Mouse (Mus musculus): ENCODE measurements around the gene Max. TPM values are rescaled to one million over a fixed set of nuclear protein-coding genes. Genes with fewer than 3 reads are reported as not detected.

Max gene
- polyA plus RNA-seq, 1 experiment from 2014 or later: 17.3 TPM

DNA sequence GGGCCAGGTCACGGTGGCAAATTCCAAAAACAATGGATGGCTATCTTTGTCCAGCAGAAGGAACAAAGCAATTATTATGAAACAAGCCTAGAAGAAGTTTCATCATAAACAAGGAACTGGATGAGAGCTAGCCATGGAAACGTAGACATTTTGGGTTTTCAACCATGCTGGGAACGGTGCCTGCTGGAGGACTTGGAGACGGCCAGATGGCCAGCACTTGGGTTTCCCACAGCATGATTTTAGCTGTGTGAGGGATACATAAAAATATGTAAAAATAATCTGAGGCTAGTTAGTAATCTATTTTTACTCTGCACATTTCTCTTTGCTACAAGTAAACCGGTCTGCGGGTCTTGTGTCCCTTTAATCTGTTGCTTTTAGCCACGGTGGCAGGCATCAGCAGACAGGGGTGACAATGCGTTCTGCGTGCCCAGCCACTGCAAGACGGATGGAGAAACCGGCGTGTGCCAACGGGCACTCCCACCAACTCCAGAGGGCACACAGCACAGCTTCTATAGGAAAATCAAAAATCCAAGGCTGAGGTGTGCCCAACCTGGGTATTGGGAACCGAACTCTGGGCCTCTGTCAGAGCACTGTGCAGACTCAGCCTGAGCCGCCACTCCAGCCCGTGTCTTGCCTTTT lies 31.0 kb upstream of the Max start:
- Histone ChIP-seq H3K27ac (replicated peaks) (no peak overlapping the region), H3K27me3 (no peaks in the 10 kb centered on the region), H3K9ac (no peak overlapping the region), H3K4me3 (replicated peaks) (no peak overlapping the region), H3K4me1 (no peaks in the 10 kb centered on the region), H3K36me3 (no peaks in the 10 kb centered on the region), H3K9me3 (replicated peaks) (no peaks in the 10 kb centered on the region), H3K4me2 (replicated peaks) (no peak overlapping the region)
- 78% methylated on average over 16 of the region's 16 CpGs for WGBS
- no peak for ATAC-seq (ENCODE audit: insufficient number of reproducible peaks, low FRiP score, low TSS enrichment, low read depth)

GRCm38 (mm10) chr12:76982818-76983471 lies 20.9 kb upstream of the Max start:
- Histone ChIP-seq H3K27ac (replicated peaks) (no peak overlapping the region), H3K9ac (no peak overlapping the region), H3K9me3 (replicated peaks) (no peaks in the 10 kb centered on the region), H3K27me3 (no peaks in the 10 kb centered on the region), H3K36me3 (no peaks in the 10 kb centered on the region), H3K4me2 (replicated peaks) (no peak overlapping the region), H3K4me1 (no peaks in the 10 kb centered on the region), H3K4me3 (replicated peaks) (no peak overlapping the region)
- ATAC-seq (ENCODE audit: insufficient number of reproducible peaks, low FRiP score, low TSS enrichment, low read depth): no peak
- WGBS: 82% methylated on average over 16 of the region's 16 CpGs

GRCm38 (mm10) chr12:76979530-76979929 lies 17.5 kb upstream of the Max start:
- Histone ChIP-seq H3K36me3 (no peaks in the 10 kb centered on the region), H3K9ac (no peak overlapping the region), H3K27ac (replicated peaks) (no peak overlapping the region), H3K4me2 (replicated peaks) (no peak overlapping the region), H3K9me3 (replicated peaks) (no peaks in the 10 kb centered on the region), H3K4me1 (no peaks in the 10 kb centered on the region), H3K4me3 (replicated peaks) (no peak overlapping the region), H3K27me3 (no peaks in the 10 kb centered on the region)
- WGBS: 63% methylated on average over 3 of the region's 3 CpGs
- ATAC-seq (ENCODE audit: insufficient number of reproducible peaks, low FRiP score, low TSS enrichment, low read depth): no peak

GRCm38 (mm10) chr12:76972669-76973068 lies 10.7 kb upstream of the Max start:
- H3K27ac ChIP-seq (replicated peaks): no peak overlapping the region
- 79% methylated on average over 10 of the region's 10 CpGs for WGBS
- no peak overlapping the region for H3K4me2 ChIP-seq (replicated peaks)
- no peaks in the 10 kb centered on the region for H3K27me3 ChIP-seq
- no peak overlapping the region for H3K9ac ChIP-seq
- no peaks in the 10 kb centered on the region for H3K4me1 ChIP-seq
- ATAC-seq (ENCODE audit: insufficient number of reproducible peaks, low FRiP score, low TSS enrichment, low read depth): no peak
- H3K4me3 ChIP-seq (replicated peaks): no peak overlapping the region
- no peaks in the 10 kb centered on the region for H3K36me3 ChIP-seq
- no peaks in the 10 kb centered on the region for H3K9me3 ChIP-seq (replicated peaks)

DNA sequence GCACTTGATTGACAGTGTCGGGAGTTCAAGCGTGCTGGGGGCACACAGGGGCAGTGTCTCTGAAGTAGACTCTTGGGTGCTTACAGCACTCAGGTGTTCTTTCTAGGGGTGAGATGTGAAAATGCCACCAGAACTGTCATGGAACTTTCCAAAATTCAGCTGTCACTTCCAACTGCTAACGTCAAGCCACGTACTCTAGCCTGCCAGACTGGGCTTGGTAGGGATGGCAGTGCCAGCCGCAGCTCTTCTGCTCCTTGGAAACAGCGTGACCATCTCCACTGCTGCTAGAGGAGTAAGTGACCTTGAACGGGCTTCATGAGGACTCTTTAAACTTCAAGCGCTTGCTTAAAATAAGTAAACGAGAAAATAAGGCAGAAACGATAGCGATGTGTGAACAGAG lies 10.2 kb upstream of the Max start:
- Histone ChIP-seq H3K4me3 (replicated peaks) (no peak overlapping the region), H3K4me2 (replicated peaks) (no peak overlapping the region), H3K9ac (no peak overlapping the region), H3K4me1 (no peaks in the 10 kb centered on the region), H3K27ac (replicated peaks) (no peak overlapping the region), H3K9me3 (replicated peaks) (no peaks in the 10 kb centered on the region), H3K27me3 (no peaks in the 10 kb centered on the region), H3K36me3 (no peaks in the 10 kb centered on the region)
- 87% methylated on average over 11 of the region's 11 CpGs for WGBS
- ATAC-seq (ENCODE audit: insufficient number of reproducible peaks, low FRiP score, low TSS enrichment, low read depth): no peak

DNA sequence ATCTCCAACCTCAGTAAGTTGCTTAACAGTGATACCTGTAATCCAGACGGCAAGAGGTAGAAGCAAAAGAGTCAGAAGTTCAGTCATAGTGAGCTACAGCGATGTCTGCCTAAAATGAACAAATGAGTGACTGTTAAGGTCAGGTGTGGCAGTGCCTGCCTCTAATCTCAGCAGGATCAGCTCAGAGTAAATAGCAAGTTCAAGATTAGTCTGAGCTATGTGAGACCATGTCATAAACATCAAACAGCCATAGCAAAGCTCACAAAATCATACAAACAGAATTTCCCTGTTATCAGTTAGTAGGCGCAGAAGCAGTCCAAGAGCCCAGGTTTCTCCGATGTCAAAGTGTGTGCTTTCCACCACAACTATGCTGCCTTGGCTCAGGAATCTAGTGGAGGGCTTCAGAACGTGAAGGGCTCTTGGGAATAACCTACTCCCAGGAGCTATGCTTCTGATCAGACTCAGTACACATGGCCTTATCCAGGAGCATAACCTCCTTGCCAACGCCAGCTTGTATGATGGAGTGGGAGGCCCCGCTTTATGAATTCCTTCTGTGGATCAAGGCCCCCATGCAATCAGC lies 9.7 kb upstream of the Max start:
- no peak overlapping the region for H3K27ac ChIP-seq (replicated peaks)
- H3K9ac ChIP-seq: no peak overlapping the region
- 76% methylated on average over 7 of the region's 7 CpGs for WGBS
- no peaks in the 10 kb centered on the region for H3K36me3 ChIP-seq
- no peaks in the 10 kb centered on the region for H3K27me3 ChIP-seq
- no peak for ATAC-seq (ENCODE audit: insufficient number of reproducible peaks, low FRiP score, low TSS enrichment, low read depth)
- no peak overlapping the region for H3K4me2 ChIP-seq (replicated peaks)
- H3K9me3 ChIP-seq (replicated peaks): no peaks in the 10 kb centered on the region
- H3K4me3 ChIP-seq (replicated peaks): no peak overlapping the region
- no peaks in the 10 kb centered on the region for H3K4me1 ChIP-seq

- Histone ChIP-seq H3K9me3 (replicated peaks) (no peaks in the 10 kb centered on the region), H3K9ac (no peak overlapping the region), H3K36me3 (no peaks in the 10 kb centered on the region), H3K4me1 (peaks cover 4% of the 10 kb centered on the region; the same call in 1 of the 2 replicates), H3K4me2 (replicated peaks) (no peak overlapping the region), H3K4me3 (replicated peaks) (no peak overlapping the region), H3K27ac (replicated peaks) (no peak overlapping the region), H3K27me3 (no peaks in the 10 kb centered on the region)
- no peak for ATAC-seq (ENCODE audit: insufficient number of reproducible peaks, low FRiP score, low TSS enrichment, low read depth)
- WGBS: 4% methylated on average over 4 of the region's 4 CpGs
These were observed 3.9 kb upstream of the Max start for GRCm38 (mm10) chr12:76965876-76966275.

DNA sequence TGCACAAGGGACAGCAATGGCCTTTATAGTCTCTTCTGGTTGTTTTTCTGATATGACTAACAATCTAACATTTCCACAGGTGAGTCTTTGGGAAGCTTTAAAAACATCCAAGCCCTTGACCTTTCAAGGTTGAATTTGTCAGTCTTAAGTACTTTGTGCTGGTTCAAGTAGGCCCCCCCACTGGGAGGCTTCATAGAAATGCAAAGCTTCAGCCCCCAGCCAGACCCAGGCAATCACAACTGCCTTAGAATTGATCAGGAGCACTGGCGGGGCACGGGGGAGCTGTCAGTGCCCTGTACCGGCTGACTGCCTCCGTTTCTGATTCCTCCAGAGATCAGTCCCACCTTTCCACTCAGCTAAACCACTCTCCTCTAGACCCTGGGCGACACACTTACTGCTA lies 3.1 kb upstream of the Max start:
- Histone ChIP-seq H3K9me3 (replicated peaks) (no peaks in the 10 kb centered on the region), H3K9ac (no peak overlapping the region), H3K4me3 (replicated peaks) (no peak overlapping the region), H3K27me3 (no peaks in the 10 kb centered on the region), H3K4me1 (peaks cover 12% of the 10 kb centered on the region; the same call in 1 of the 2 replicates), H3K4me2 (replicated peaks) (no peak overlapping the region), H3K36me3 (no peaks in the 10 kb centered on the region), H3K27ac (replicated peaks) (no peak overlapping the region)
- no peak for ATAC-seq (ENCODE audit: insufficient number of reproducible peaks, low FRiP score, low TSS enrichment, low read depth)
- 34% methylated on average over 5 of the region's 5 CpGs for WGBS

- Histone ChIP-seq H3K27ac (replicated peaks) (peak overlapping the region; percentile 77), H3K4me2 (replicated peaks) (peak overlapping the region; percentile 82), H3K4me3 (replicated peaks) (peak overlapping the region; percentile 95), H3K9me3 (replicated peaks) (no peaks in the 10 kb centered on the region), H3K36me3 (peaks cover 10% of the 10 kb centered on the region; the same call in 1 of the 2 replicates), H3K4me1 (peaks cover 14% of the 10 kb centered on the region), H3K27me3 (no peaks in the 10 kb centered on the region), H3K9ac (peak overlapping the region; percentile 85)
- 4% methylated on average over 42 of the region's 45 CpGs for WGBS
- ATAC-seq (ENCODE audit: insufficient number of reproducible peaks, low FRiP score, low TSS enrichment, low read depth): 0 out of 2 replicates have a peak, but pooled peaks have one; percentile 0
These were observed 709 bp downstream of the Max start for GRCm38 (mm10) chr12:76961052-76961931.

- H3K27ac ChIP-seq (replicated peaks): no peak overlapping the region
- no peaks in the 10 kb centered on the region for H3K27me3 ChIP-seq
- no peak overlapping the region for H3K9ac ChIP-seq
- 76% methylated on average over 5 of the region's 5 CpGs for WGBS
- peaks cover 37% of the 10 kb centered on the region for H3K4me1 ChIP-seq
- no peak overlapping the region for H3K4me3 ChIP-seq (replicated peaks)
- peaks cover 20% of the 10 kb centered on the region for H3K36me3 ChIP-seq
- H3K4me2 ChIP-seq (replicated peaks): no peak overlapping the region
- ATAC-seq (ENCODE audit: insufficient number of reproducible peaks, low FRiP score, low TSS enrichment, low read depth): no peak
- H3K9me3 ChIP-seq (replicated peaks): no peaks in the 10 kb centered on the region
These were observed 4.3 kb downstream of the Max start for GRCm38 (mm10) chr12:76957688-76958087.

Measured in embryonic facial prominence, embryonic 15.5 days (tissue).